Mouse (Mus musculus) right cerebral cortex, adult 18-20 months (tissue): ENCODE data around the gene Jakmip3.

ENCODE experiments used
- DNase-seq: peaks from one replicate; pipeline ENCODE4 v3.0.0; 2022; ENCODE audit warnings: mixed read lengths

Gene Jakmip3

DNA sequence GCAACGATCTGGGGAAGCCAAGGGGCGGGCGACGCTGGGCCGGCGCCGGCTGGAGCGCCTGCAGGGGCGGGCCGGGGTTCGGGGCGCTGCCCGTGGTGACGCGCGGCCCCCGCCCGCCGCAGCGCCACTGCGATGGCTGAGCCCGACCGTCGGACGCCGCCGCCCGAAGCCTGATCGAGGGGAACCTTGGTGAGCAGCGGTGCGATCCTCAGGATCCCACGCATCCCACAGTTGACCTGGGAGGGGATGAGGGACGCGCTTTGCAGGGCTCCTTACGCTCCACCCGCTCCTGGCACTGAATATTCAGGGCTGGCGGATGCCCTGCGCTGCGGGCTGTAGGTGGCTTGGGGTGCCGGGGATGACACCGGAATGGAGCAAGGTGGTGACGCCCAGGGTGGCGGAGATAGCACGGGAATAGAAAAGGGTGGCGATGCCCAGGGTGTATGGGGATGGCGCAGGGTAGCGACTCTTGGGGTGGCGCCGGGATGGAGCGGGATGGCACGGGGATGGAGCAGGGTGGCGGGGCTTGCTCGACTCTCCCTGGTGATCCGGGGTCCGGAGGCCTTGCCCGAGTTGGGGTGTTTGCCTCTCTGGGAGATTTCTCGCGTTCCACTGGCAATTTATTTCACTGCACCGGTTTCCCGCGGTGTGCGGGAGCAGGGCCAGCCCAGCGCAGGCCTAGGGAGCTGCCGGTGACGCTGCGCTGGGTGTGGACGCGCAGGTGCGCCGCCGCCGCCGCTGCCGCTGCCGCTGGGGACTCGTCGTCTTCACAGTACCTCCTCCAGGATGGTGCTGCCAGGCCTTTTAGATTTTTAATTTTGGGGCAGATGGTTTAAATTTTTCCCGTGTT, at the start of gene Jakmip3:
Gene Jakmip3, plus strand, starts transcription at position 119 of the 850 bp plus-strand sequence.
- DNase-seq: peak; percentile 82

DNA sequence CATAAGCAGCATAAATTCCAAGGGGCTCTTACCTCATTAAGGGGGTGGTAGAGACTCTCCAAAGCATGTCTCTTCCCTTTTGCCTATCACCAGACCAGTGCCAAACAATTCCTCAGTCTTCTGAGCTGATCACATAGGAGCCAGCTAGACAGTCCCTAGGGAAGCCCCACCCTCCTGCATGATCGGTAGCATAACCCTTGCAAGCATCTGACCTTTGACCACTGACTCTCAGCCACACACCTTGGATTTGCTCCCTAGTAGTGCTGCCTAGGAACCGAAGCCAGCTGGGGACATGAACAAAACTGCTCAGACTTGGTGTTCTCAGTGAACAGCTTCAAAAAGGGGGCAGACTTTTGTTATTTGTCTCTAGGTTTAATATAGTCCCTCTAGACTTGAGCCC, 42.4 kb upstream of the Jakmip3 start:
- DNase-seq: no peak

DNA sequence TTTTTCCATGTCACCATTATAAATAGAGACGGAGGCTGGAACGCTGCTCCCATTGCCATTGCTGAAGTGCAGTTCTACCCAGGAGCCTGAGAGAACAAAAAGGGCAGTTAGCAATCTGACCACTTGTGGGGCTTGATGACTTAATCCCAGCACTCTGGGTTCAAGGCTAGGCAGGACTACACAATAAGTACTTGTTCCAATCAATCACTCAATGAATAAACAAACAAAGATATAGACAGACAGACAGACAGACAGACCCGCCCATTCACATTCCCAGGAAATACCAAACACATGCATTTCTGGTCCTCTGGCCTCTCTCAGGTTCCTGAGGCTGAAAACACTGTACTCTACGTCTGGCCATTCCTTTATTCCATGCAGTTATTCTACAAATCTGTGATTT, 41.8 kb upstream of the Jakmip3 start:
- DNase-seq: no peak

DNA sequence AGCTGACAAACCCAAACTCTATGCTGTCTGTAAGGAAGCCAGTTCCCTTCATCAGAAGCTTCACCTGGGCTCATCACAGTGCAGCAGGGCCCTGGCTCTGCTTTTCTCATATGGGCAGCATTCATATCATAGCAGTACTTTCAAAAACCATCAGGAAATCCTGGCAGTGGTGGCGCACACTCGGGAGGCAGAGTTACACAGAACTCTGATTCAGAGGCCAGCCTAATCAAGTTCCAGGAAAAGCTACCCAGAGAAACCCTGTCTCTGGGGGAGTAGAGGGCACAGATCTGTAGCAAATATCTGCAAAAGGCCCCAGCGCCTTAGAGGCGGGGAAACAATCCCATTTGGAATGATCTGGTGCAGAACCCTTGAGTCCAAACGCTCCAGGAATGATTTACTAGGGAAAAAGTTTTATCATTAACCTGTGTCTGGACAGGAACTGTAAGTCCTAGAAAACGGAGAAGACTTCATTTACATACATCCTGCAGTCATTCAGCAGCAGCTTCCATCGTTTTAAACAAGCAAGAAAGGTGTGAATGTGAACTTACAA, 36.6 kb upstream of the Jakmip3 start:
- no peak for DNase-seq

DNA sequence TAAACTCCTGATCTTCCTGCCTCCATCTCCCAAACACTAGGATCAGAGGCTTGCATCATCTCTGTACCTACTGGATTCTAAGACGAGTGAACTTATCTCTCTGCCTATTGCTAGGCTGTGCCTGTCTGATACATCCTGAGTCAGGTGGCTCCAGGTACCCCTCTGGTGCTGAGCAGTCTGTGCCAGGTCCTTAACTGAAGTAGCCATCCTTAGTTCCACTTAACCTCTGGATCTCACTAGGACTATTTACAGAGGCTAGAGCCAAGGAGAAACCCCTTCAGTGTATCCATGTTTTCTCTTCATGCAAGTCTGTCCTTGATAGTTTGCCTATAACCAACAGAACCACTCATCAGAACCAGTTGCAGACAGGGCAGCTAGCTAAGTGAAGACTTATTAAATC, 34.1 kb upstream of the Jakmip3 start:
- DNase-seq: no peak

DNA sequence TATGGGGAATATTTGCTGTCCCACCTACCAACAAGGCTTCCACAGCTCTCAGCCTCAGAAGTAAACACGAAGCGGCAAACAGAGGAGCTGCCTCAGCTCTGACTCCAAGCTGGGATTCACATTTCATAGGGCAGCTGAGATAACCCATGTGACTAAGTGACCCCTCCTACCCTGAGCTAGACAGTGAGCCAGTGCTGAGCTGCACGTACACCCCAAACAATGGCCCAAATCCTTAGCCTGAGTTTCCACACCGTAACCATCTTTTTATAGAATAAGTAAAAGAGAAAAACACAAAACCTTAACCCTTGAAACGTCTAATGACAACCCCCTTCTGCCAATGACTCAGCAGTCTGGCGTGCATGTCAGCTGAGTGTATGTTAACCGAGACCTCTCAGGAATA, 33.5 kb upstream of the Jakmip3 start:
- DNase-seq: peak; percentile 55

DNA sequence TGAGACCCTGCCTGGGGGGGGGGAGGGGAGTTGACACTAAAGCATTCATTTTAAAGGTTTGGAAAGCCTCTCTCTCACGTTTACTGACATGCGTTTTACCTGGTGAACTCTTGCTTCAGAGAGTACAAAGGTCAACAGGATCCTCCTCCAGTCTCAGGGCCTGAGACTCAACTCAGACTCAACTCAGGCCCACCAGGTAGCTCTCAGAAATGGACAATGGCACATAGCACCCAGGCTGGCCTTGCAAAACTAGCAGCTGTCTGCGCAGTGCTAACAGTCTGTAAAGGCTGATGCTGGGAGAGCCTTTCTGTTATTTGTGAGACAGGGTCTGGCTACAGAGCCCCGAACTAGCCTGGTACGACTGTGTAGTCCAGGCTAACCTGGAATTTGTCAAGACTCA, 32.6 kb upstream of the Jakmip3 start:
- no peak for DNase-seq

DNA sequence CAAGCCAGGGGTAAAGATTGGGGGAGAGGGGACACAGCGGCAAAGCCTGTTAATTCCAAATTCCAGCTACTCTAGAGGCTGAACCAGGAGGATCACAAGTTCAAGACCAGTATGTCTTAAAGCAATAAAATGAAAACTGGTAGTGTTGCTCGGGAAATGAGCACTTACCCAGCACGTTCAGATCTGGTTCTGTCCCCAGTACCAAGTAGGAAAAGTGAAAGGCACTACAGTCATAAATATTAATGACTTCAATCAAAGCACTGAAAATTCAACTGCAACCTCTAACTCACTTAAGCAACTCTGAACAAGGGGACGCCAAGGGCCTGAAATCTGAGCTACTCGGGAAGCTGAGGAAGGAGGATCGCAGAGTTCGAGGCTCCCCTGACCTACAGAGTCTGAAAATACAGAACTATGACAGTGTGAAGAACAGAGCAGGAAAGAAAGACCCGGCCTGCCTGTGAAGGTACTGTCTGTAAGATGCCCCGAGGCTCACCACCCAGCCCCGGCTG, 31.7 kb upstream of the Jakmip3 start:
- DNase-seq: no peak

DNA sequence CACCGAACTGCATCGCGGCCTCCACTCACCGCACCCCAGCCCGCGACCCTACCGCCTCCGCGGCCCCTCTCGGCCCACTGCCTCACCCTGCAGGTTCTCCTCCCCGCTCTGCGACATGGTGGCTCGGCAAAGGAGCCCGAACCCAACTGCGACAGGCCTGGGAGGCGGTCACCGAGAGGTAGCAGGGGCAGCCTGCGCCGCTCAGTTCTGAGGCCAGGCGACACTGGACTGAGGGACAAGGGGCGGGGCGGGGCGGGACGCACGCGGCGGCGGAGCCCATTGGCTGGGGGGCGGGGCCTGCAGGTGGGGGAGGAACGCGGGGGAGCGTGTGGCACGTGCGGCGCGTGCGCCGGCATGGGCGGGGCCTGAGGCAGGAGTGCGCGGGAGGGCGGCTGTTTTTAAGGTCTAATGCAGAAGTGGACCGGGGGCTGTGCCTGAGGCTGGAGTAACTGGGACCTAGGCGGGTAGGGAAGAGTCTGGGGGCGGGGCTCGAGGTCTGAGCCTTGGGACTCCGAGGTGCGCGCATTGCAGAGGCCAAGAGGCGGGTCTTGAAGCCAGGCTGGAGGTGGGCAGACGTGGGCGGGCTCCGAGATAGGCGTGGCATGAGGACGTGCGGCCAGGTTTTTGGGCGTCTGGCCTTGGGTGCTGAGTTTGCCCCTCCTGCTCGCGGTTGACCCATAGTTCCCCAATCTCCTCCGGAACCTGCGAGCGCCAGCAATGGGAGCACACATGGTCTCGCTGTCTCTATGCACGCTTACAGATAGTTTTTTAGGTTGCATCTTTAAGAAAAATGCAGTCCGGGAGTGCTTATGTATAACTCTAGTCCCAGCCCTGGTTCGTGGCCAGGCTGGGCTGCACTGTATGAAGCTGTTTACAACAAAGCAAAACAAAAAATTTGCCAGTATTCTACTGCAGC, 31.0 kb upstream of the Jakmip3 start, which contains the start of gene Bnip3:
Gene Bnip3, minus strand, starts transcription at position 243 of the 916 bp plus-strand sequence.
- peak; percentile 86 for DNase-seq

DNA sequence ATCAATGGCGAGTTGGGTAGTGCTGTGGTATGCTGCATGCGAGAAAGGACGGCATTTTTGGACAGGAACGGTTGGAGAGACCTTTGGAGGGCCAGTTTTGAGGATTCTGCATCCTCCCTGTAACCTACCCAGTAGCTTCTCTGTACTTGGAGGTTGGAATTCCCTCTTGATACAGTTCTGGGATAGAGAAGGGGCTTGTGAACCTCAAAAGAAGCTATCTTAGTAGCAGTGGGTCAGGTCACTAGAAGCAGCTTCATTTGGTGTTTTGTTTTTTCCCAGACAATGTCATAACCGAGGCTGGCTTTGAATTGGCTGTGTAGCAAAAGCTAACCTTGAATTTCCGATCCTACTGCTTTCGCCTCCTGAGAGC, 30.4 kb upstream of the Jakmip3 start:
- no peak for DNase-seq

DNA sequence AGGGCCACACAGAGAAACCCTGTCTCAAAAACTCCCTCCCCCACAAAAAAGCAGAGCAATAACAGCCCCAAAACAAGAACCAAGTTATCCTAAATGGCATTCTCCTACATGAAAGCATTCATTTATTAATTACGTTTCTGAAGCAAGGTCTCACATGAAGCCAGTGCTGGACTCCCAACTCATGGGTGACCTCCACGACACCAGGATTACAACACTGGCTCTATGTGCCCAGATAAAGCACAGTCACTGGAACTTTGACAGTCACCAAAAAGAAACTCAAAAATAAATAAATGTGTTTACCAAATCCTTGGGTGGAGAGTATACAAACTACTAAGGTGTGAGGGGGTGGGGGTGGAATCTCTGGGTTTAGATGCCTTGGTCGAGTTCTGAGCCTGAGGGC, 26.9 kb upstream of the Jakmip3 start:
- DNase-seq: no peak

DNA sequence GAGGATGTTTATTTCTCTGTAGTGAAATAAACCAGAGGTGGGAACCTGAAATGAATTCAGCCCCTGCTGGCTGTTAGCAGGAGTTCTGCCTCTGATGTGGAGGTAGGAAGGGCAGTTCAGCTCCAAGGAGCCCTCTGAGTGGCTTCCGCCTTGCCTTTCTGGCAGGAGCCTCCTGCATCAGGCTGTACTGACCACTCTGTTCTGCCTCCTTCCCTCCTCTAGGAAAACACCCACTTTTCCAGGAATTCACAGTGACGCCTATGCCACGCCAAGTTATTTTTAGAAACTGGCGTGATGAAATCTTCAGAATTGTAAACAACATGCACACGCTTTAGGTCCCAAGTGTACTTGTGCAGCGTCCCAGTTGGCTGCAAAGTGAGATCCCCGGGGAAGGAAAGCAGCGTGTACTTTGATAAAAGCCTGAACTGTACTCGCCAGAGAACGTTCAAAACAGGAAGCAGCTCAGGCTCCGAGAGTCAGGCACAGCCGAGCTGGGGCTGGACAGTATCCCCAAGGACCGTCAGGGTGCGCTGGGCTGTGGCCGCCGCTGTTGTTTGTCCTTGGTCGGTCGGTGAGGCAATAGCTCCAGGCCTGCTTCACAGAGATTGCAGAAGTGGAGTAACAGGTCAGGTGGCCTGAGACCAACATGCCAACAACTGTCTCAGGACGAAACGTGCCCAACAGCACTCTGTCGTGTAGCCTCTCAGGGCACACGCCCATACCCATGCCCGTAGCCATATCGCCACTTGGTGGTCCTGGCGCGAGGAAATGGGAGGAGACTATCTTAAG, 21.2 kb upstream of the Jakmip3 start:
- no peak for DNase-seq

DNA sequence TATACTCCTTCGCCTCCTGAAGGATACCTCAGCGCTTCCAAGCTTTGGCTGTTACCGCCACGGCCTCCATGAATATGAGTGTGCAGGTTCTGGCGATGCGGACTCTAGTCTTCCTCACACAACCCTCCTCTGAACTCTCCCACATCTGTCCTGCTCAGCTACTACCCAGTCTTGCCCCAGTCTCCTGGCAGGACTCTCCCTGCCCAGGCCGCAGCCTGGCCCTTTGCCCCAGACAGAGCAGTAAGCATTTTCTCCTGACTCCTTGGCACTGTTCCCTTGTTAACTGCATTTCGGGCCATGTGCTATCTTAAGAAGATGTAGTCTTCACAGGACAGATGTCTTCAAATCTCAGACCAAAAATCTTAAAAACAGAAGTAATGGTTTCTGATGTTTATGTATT, 18.9 kb upstream of the Jakmip3 start:
- no peak for DNase-seq

DNA sequence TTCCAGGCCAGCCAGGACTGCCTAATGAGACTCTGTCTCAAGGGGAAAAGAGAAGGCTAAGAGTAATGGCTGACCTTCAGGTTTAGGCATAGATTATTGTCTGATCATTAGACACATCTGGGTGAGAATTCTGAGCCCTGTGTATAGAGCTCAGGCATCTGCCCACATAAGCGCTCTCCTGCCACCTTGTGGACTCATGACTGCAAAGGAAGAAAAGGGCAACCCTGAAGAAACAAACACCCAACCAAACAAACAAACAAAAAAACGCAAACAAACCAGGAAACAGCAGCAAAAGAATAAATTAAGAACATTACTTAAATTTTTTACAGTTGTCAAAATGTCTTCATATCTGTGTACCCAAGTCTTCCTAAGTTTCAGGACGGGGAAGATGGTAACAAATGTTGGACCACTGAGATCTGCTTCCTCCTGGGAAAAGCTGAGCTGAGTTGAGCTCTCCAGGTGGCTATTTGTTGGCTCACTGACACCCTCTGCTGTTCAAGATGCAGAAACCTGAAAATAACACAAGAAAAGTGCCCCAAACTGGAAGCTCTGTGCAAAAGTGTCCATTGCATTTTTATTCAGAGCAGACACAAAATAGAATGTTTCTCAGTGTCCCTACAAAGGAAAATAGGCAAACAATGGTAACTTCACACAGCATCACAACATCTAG, 16.6 kb upstream of the Jakmip3 start:
- no peak for DNase-seq

DNA sequence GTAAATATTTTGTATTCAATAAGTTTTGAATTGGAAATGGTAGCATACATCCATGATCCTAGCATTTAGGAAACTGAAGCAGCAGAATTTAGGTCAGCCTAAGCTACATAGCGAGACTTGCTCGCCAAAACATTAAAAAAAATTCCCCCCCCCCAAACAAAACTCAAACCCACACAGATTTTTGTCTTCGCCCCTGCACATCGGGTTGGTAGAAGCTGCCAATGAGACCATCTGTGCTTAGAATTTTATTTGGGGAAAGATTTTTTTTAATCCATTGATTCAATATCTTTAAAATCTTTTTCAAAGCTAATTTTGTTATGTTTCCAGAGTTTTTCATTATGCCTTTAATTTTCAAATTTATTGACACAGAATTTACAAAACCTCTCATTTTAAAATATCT, 12.1 kb upstream of the Jakmip3 start:
- DNase-seq: no peak

DNA sequence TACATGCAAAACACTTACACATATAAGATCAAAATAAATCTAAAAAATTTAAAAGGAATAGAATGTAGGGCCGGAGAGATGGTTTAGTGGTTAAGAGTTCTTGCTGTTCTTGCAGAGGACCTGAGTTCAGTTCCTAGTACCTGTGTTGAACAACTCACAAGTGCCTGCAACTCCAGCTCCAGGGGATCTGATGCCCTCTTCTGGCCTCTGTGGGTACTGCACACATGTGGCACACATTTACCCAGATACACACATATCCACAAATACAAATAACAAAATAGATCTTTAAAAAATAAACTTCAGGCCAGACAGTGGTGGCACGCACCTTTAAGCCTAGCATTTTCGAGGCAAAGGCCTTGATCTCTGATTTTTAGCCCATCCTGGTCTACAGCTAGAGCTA, 6.0 kb upstream of the Jakmip3 start:
- DNase-seq: no peak

DNA sequence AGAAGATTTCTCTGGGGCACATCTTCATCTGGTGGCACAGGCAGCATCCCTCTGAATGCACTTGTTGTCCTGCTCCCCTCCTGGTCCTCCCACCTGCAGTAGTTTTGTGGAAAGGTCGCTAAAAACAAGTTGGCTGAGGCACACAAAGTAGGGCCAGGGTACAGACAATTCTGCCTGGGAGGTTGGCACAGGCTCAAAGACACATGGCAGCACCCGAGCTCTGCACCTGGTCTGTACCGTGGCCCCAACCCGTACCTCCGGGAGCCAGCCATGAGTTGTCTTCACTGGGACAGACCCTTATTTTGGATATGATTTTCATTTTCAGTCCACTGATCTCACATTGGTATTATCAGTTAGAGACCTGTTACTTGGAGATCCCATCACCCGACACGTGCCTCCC, 1.5 kb upstream of the Jakmip3 start:
- no peak for DNase-seq

DNA sequence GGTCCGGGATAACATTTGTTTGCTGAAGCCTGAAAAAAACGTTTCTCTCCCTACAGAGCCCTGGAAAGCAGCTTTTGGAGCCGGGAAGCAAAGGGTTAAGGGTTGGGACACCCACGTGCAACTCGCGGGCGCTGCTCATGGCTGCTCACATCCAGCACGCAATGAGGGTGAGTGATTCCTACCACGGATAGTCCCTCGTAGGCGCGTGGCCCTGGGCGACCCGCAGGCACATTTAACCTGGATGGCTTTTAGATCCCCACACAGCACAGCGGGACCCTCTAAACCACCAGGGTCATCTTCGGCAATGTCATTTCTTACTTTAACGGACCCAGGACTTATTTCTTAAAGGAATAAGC, 296 bp upstream of the Jakmip3 start:
- peak; percentile 77 for DNase-seq

DNA sequence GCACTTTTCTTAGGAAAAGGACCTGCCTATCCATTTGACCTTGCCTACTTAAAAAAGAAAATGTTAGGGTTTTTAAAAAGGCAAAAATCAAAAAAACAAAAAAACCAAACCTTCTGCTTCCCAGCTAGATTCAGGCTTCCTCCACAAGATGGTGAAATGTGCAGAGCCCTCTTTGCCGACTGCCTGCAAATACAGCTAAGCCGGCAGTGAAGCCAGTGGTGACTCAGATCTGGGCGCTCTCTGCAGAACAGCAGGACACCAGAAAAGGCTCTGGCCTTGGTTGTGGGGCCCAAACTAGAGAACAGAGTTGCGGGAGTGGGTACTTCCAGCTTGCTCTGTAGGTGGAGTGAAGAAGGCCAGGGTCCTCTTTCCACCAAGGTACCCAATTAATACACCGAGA, 1.0 kb downstream of the Jakmip3 start:
- DNase-seq: peak; percentile 45

DNA sequence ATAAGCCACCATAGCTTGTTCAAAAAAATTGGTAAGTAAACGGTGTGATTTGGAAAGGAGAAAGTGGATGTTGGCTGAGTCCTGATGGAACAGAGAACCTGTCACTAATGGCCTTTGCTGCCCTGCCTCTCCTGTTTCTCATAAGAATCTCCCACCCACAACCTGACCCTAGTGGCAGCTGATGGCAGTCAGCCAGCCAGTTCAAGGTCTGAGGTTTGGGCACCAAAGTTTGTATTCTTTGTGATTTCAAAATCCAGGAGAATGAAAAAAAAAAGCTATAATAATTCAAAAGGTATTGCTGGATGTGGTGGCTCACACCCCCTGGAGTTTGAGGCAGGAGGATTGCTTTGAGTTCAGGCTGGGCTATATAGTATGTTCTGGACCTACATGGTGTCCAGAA, 1.8 kb downstream of the Jakmip3 start:
- no peak for DNase-seq

DNA sequence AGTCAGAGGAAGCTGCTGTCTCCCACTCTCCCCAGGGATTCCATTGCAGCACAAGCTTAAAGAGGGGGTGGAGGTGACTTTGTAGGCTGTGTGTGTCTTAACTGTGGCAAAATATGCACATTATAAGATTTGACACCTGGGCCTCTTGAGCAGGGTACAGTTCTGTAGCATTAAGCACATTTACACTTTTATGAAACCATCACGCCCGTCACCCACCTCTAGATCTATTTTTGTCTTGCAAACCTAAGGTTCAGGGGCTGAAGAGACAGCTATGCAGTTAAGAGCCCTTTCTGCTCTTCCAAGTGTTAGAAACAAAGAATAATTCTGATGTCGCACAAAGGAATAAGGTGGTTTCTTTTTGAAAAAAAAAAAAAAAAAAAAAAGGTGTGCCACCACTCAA, 5.1 kb downstream of the Jakmip3 start:
- no peak for DNase-seq

DNA sequence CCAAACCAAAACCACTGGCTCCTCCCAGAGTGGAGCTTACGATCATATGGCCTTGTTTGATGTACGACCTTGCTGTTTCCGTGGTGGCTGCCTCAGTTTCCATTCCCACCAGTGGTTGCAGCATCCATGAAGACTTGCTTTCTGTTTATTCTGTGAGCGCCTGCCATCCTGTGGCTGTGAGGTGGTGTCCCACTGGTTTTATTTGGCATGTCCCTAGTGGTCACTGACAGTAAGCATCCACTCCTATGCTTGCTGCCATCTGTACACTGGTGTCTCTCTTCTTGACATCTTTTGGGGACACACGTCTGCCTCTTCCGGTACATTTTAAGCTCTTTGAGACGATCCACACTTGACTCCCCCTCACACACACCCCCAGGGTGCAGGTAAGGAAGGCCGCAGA, 7.2 kb downstream of the Jakmip3 start:
- DNase-seq: no peak
